Mouse (Mus musculus) thymus, adult 2 months (tissue): ENCODE results near the gene Tent5c.

Experiments used
- CTCF ChIP-seq: fragments of 200-500 bp; IDR thresholded peaks from 2 replicates; pipeline ENCODE4 v1.5.1; 2012; ENCODE audit warnings: mild to moderate bottlenecking, control low read depth, low read length, moderate library complexity, borderline replicate concordance; ENCODE audit not compliant: control insufficient read depth, poor library complexity, insufficient read depth; ENCODE audit errors: extremely low read depth
- POLR2A ChIP-seq: fragments of 200-500 bp; IDR thresholded peaks from 2 replicates; pipeline ENCODE4 v1.6.1; 2012; ENCODE audit warnings: mild to moderate bottlenecking, low read length, control low read depth, moderate library complexity; ENCODE audit not compliant: control insufficient read depth, poor library complexity, insufficient read depth; ENCODE audit errors: extremely low read depth

DNA sequence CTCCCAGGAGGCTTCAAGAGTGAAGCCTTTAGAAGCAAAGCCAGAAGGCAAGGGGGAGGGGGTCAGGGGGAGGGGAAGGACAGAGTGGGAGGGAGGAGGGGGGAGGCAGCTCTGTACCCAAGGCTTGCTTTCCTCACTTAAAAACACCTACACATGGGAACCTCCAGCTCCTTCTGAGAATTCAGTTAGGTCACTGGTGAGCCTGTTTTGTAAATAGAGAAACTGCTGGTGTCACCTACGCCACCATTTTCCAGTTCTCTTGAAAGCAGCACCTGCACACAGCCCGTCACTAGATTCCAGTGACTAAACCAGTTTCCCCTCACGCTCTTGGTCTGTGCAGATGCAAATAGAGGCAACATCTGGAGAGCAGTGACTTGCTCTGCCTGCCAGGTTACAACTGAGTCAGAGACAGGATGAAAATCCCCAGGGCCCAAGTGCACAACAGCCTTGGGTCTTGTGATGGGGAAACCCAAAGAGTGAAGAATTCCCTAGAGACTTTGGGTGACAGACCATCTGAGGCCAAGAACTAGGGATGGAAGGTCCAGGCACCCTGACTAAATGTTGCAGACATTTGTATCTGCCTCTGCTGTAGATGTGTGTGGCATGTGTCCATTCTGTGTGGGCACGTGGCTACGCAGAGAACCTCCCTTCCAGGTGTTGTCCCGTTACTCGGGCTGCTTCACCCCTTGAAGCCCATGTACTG is 45.2 kb downstream of the Tent5c start:
- TF ChIP-seq CTCF: no peak
- TF ChIP-seq POLR2A: no peak
